Mouse (Mus musculus): ENCODE data around the gene Kif1c. TPM values are rescaled to one million over a fixed set of nuclear protein-coding genes. Genes with fewer than 3 reads are reported as not detected.

Kif1c gene
- polyA plus RNA-seq, 1 experiment from 2014 or later: 2.3 TPM

DNA sequence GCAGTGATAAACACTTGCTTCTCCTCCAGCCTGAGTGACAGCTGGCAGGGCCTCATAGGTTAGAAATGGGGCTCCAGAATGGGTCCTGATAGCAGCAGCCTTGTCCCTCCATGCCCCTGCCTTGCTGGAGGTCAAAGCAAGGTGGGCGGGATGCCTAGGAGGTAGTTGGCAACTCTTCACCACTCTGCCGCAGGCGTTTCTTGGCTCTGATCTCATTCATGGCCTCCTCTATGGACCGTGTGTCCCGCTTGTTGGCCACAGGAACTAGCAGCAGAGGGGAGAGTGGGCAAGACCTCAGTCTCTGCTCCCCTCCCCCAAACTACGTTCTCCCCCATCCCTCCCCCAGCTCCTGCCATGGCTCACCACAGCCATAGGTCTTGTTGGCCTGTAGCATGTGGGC lies 36.4 kb upstream of the Kif1c start:
- ATAC-seq: no peak
- H3K4me2 ChIP-seq (ENCODE audit: low read depth, low read length): no peak overlapping the region
- H3K4me3 ChIP-seq (ENCODE audit: low read length): no peak overlapping the region
- H3K27me3 ChIP-seq (replicated peaks; ENCODE audit: control insufficient read depth, insufficient read depth, low read length): no peaks in the 10 kb centered on the region
- WGBS: 89% methylated on average over 6 of the region's 6 CpGs
- no peak overlapping the region for H3K9ac ChIP-seq (ENCODE audit: low read depth, low read length)
- H3K27ac ChIP-seq (ENCODE audit: low read length): no peak overlapping the region
- H3K4me1 ChIP-seq (ENCODE audit: control insufficient read depth, insufficient read depth, low read length): peaks cover 5% of the 10 kb centered on the region
- H3K36me3 ChIP-seq (ENCODE audit: control insufficient read depth, insufficient read depth, low read length): peaks cover 12% of the 10 kb centered on the region
- no peaks in the 10 kb centered on the region for H3K9me3 ChIP-seq (ENCODE audit: control insufficient read depth, low read length)

DNA sequence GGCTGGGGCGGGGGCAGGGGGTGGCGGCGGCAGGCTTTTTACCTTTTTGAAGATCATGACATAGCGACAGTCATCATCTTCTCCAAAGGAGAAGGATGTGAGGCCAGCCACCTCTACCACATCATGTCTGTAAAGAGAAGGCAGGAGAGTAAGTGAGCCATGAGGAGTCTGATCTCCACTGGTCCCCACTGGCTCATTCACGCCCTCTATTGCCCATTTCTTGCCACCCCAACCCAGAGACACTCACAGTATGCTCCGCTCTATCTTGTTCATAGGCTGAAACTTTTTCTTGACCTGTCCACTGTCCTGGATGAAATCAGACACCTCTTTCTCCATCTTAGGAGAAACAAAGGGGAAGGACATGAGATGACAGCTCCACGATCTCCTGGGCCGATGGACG lies 35.6 kb upstream of the Kif1c start:
- Histone ChIP-seq H3K9ac (ENCODE audit: low read depth, low read length) (no peak overlapping the region), H3K4me2 (ENCODE audit: low read depth, low read length) (no peak overlapping the region), H3K4me3 (ENCODE audit: low read length) (no peak overlapping the region), H3K27ac (ENCODE audit: low read length) (no peak overlapping the region), H3K36me3 (ENCODE audit: control insufficient read depth, insufficient read depth, low read length) (peaks cover 12% of the 10 kb centered on the region), H3K27me3 (replicated peaks; ENCODE audit: control insufficient read depth, insufficient read depth, low read length) (no peaks in the 10 kb centered on the region), H3K4me1 (ENCODE audit: control insufficient read depth, insufficient read depth, low read length) (peaks cover 2% of the 10 kb centered on the region; the same call in 1 of the 2 replicates), H3K9me3 (ENCODE audit: control insufficient read depth, low read length) (no peaks in the 10 kb centered on the region)
- no peak for ATAC-seq
- 92% methylated on average over 9 of the region's 9 CpGs for WGBS

DNA sequence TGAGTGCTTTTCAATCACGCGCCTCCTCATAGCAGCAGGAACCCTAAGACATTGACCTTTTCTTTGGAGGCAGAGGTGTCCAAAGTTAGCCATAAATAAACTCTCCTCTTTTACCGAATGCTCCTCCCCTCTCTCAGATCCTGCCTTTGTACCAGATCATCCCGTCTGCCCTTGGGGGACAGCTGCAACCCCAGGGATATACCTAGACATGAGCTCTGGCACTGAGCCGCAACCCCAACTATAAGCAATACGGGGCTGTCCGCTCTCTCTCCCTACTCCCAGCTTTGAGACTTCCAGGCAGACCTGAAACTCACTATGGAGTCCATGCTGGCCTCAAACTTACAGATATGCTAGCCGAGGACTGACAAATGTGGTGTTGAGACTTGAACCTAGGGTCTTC lies 33.7 kb upstream of the Kif1c start:
- ATAC-seq: no peak
- Histone ChIP-seq H3K27ac (ENCODE audit: low read length) (no peak overlapping the region), H3K9ac (ENCODE audit: low read depth, low read length) (no peak overlapping the region), H3K36me3 (ENCODE audit: control insufficient read depth, insufficient read depth, low read length) (peaks cover 12% of the 10 kb centered on the region), H3K4me3 (ENCODE audit: low read length) (no peak overlapping the region), H3K4me2 (ENCODE audit: low read depth, low read length) (no peak overlapping the region), H3K27me3 (replicated peaks; ENCODE audit: control insufficient read depth, insufficient read depth, low read length) (no peaks in the 10 kb centered on the region), H3K4me1 (ENCODE audit: control insufficient read depth, insufficient read depth, low read length) (peaks cover 13% of the 10 kb centered on the region), H3K9me3 (ENCODE audit: control insufficient read depth, low read length) (no peaks in the 10 kb centered on the region)
- 94% methylated on average over 8 of the region's 8 CpGs for WGBS

DNA sequence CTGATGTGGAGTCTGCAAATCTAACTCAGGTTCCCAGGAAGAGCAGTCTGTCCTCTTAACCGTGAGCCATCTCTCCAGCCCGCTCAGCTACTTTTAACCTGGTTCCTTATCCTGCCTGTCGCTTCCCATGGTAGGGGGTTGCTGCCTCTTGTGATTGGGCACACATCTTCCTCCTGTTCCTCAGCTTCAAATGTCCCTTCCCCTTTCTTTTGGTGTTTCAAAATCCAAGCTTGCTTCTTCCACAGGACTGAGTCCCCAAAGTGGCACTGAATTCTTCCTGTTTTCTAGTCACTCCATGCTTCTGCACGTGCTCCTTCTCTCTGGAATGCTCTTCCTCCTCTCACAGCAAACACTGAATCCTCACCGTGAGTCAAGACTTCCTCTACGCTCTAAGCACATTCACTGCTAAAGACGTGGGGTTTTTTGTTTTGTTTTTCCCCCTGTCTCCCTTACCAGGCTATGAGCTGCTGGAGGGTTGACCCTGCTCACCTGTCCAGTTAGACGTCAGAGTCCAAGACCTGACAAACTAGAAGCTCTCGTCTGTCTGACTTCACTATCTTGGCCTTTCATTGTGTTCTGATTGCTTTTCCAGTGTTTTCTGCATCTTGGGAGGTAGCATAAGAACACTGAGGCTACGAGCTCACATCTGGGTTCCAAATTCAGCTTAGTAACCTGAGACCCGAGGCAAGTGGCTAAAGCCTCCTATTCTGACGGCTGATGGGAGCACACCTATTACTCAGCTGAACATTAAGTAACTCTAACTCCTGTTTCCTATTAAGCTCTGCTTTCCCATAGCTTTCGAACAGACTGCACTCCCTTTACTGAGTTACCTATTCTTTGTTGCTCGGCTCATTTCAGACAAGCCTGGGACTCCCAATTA lies 32.8 kb upstream of the Kif1c start:
- no peak for ATAC-seq
- H3K9me3 ChIP-seq (ENCODE audit: control insufficient read depth, low read length): no peaks in the 10 kb centered on the region
- peak overlapping the region; percentile 67 for H3K9ac ChIP-seq (ENCODE audit: low read depth, low read length)
- H3K27me3 ChIP-seq (replicated peaks; ENCODE audit: control insufficient read depth, insufficient read depth, low read length): no peaks in the 10 kb centered on the region
- WGBS: 62% methylated on average over 14 of the region's 14 CpGs
- peak overlapping the region; percentile 71 for H3K4me3 ChIP-seq (ENCODE audit: low read length)
- H3K4me2 ChIP-seq (ENCODE audit: low read depth, low read length): peak overlapping the region; percentile 77
- peak overlapping the region; percentile 84 for H3K27ac ChIP-seq (ENCODE audit: low read length)
- peaks cover 12% of the 10 kb centered on the region for H3K36me3 ChIP-seq (ENCODE audit: control insufficient read depth, insufficient read depth, low read length)
- peaks cover 13% of the 10 kb centered on the region for H3K4me1 ChIP-seq (ENCODE audit: control insufficient read depth, insufficient read depth, low read length)

DNA sequence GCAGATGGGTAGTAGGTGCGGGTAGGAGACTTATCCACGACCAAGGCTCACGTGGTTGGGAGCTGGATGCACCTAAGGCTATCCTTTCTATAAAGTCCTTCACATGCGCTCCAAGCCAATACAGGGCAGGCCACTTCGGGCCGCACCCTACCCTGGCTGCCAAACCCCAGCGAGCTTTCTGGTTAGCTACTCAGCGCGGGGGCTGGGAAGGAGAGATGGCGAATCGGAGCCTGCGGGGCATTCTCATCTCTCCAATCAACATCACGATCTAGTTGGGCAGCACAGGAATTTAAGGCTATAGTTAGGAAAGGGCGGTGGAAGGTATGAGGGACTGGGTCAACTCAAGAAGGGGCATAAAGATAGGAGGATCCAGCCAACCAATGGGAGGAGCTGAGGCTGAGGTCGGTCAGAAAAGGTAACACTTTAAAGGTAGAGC lies 32.0 kb upstream of the Kif1c start:
- Histone ChIP-seq H3K27ac (ENCODE audit: low read length) (peak overlapping the region; percentile 84), H3K9ac (ENCODE audit: low read depth, low read length) (peak overlapping the region; percentile 67), H3K4me1 (ENCODE audit: control insufficient read depth, insufficient read depth, low read length) (peaks cover 13% of the 10 kb centered on the region), H3K27me3 (replicated peaks; ENCODE audit: control insufficient read depth, insufficient read depth, low read length) (no peaks in the 10 kb centered on the region), H3K9me3 (ENCODE audit: control insufficient read depth, low read length) (no peaks in the 10 kb centered on the region), H3K36me3 (ENCODE audit: control insufficient read depth, insufficient read depth, low read length) (peaks cover 10% of the 10 kb centered on the region), H3K4me2 (ENCODE audit: low read depth, low read length) (peak overlapping the region; percentile 77), H3K4me3 (ENCODE audit: low read length) (peak overlapping the region; percentile 71)
- WGBS: under 1% methylated on average over 15 of the region's 15 CpGs
- peak; percentile 68 for ATAC-seq

DNA sequence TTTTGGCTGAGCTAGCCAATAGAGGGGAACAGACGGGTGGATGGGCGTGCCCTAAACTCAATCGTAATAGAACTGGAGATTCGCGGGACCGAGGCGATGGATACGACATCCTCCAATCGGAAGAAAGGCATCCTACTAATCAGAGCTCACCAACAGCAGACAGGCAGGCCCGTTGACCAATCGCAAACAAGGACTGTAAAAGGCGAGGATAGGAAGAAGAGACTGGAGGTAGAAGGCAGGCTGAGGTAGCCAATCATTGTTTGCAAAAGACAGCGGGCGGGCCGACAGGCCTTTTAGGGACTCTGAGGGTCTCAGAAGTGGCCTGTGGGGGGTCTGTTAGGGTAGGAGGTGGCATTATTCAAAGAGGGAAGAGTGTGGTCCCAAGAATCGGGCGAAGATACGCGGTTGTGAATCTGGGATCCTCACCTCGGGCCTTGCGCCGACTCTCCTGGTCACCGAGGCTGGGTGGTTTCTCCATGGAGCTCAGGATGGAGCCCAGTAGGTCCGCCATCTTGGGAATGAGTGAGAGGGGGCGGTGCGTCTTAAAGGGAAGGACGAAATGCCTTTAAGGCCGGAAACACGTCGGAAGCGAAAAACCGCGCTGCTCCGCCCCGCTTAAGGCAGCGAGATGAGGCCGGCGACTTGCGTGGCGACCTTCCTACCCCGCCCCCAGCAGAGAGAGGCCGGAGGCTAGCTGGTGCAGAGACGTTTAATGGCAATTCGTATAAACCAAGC lies 31.4 kb upstream of the Kif1c start, which contains the start of gene Spag7:
TSS of gene Spag7 (minus strand) at position 646 of the 735 bp plus-strand sequence.
- Histone ChIP-seq H3K4me1 (ENCODE audit: control insufficient read depth, insufficient read depth, low read length) (peaks cover 13% of the 10 kb centered on the region), H3K27ac (ENCODE audit: low read length) (peak within 1 kb of the TSS; percentile 98), H3K27me3 (replicated peaks; ENCODE audit: control insufficient read depth, insufficient read depth, low read length) (no peaks in the 10 kb centered on the region), H3K4me3 (ENCODE audit: low read length) (peak within 1 kb of the TSS; percentile 71), H3K36me3 (ENCODE audit: control insufficient read depth, insufficient read depth, low read length) (peaks cover 12% of the 10 kb centered on the region), H3K9me3 (ENCODE audit: control insufficient read depth, low read length) (no peaks in the 10 kb centered on the region), H3K4me2 (ENCODE audit: low read depth, low read length) (peak within 1 kb of the TSS; percentile 87), H3K9ac (ENCODE audit: low read depth, low read length) (peak within 1 kb of the TSS; percentile 86)
- ATAC-seq: peak; percentile 97
- under 1% methylated on average over 44 of the region's 44 CpGs for WGBS

DNA sequence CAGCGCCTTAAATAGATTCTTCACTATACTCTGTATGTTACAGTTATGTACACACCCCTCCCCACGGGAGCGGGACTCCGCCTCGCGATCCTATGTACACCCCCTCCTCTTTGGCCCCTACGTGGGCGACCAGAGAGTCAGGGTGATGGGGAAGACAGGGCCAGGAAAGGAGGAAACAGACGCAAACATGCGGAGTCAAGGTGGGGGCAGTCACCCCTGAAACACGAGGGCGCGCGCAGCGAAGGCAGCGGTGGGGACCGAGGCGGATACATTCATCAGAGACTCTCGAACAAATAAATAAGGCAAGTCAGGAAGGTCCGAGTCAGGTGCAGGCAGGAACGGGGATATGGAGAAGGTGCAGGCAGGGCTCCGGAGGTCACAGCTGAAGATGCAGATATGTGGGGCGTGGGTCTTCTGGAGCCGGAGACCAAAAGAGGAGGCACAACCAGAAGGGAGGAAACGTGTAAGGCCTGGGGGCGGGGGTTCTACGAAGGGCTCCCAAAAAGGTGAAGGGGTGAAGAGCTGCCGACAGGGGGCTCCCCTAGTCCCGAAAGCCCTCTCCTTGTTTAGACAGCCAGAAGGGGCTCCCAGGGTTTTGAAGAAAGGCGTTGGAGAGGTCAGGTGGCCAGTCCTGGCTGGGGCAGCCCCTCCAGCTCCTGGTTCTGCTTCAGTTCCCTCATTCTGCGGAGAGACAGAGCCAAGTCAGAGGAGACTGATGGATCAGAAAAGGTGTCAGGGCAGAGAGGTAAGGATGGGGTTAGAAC lies 30.6 kb upstream of the Kif1c start:
- Histone ChIP-seq H3K9me3 (ENCODE audit: control insufficient read depth, low read length) (no peaks in the 10 kb centered on the region), H3K9ac (ENCODE audit: low read depth, low read length) (peak overlapping the region; percentile 86), H3K36me3 (ENCODE audit: control insufficient read depth, insufficient read depth, low read length) (peaks cover 10% of the 10 kb centered on the region), H3K27me3 (replicated peaks; ENCODE audit: control insufficient read depth, insufficient read depth, low read length) (no peaks in the 10 kb centered on the region), H3K4me2 (ENCODE audit: low read depth, low read length) (peak overlapping the region; percentile 87), H3K4me1 (ENCODE audit: control insufficient read depth, insufficient read depth, low read length) (peaks cover 13% of the 10 kb centered on the region), H3K4me3 (ENCODE audit: low read length) (peak overlapping the region; percentile 71), H3K27ac (ENCODE audit: low read length) (peak overlapping the region; percentile 98)
- under 1% methylated on average over 31 of the region's 31 CpGs for WGBS
- ATAC-seq: peak; percentile 21

DNA sequence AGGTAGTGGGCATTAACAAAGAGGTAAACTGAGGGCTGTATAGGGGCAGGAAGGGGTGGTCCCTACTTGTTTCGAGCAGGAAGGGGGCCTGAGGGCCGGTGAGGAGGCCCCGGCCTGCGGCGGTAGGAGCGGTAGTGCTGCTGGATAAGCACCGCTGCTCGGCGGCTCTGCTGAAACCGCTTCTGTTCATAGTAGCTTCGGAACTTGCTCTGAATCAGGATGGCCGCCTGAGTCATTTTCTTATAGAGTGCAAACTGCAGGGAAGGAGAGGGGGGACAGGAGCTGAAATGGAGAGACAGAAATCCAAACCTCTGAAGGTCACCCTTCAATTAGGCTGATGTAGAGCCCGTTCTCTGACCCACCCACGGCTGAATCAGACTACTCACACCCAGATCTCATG lies 29.9 kb upstream of the Kif1c start:
- peak overlapping the region; percentile 86 for H3K9ac ChIP-seq (ENCODE audit: low read depth, low read length)
- H3K4me2 ChIP-seq (ENCODE audit: low read depth, low read length): peak overlapping the region; percentile 87
- no peaks in the 10 kb centered on the region for H3K9me3 ChIP-seq (ENCODE audit: control insufficient read depth, low read length)
- peaks cover 4% of the 10 kb centered on the region for H3K36me3 ChIP-seq (ENCODE audit: control insufficient read depth, insufficient read depth, low read length)
- H3K27ac ChIP-seq (ENCODE audit: low read length): peak overlapping the region; percentile 98
- peaks cover 13% of the 10 kb centered on the region for H3K4me1 ChIP-seq (ENCODE audit: control insufficient read depth, insufficient read depth, low read length)
- 47% methylated on average over 14 of the region's 14 CpGs for WGBS
- H3K27me3 ChIP-seq (replicated peaks; ENCODE audit: control insufficient read depth, insufficient read depth, low read length): no peaks in the 10 kb centered on the region
- ATAC-seq: no peak
- peak overlapping the region; percentile 71 for H3K4me3 ChIP-seq (ENCODE audit: low read length)
